Mouse (Mus musculus) kidney, postnatal 0 days (tissue): ENCODE measurements at regions not wholly inside any gene's neighbourhood (a gene's known extent, or its start where the extent isn't known, plus 50 kb on each side); places are given as distances from the start of the nearest gene placed in this dataset.
"Not testable (repeated sequence)": the region's sequence is repeated elsewhere in the genome, so short reads cannot be mapped to it uniquely, and the experiment has no call there.

ENCODE experiments used
- ATAC-seq: fragments of 200-750 bp; cut with Nextera tagmentation; replicated peaks from 2 replicates; pipeline ENCODE4 v1.8.0; 2017; ENCODE audit warnings: low read depth, moderate number of reproducible peaks, moderate TSS enrichment, moderate library complexity; ENCODE audit not compliant: low FRiP score
- DNase-seq: peaks from one replicate; pipeline ENCODE4 v3.0.0-alpha.2; 2016; ENCODE audit warnings: low spot score
- H3K27ac ChIP-seq: fragments of 300-500 bp; sonication (generic); 2 replicates; pipeline ENCODE4 v1.5.1; 2014; ENCODE audit warnings: mild to moderate bottlenecking
- H3K27me3 ChIP-seq: fragments of 300-500 bp; sonication (generic); 2 replicates; pipeline ENCODE4 v1.6.1; 2014; ENCODE audit warnings: low read length, mixed read lengths; ENCODE audit not compliant: insufficient read depth
- H3K36me3 ChIP-seq: fragments of 300-500 bp; sonication (generic); 2 replicates; pipeline ENCODE4 v1.6.1; 2014; ENCODE audit warnings: low read length, mixed read lengths; ENCODE audit not compliant: insufficient read depth
- H3K4me1 ChIP-seq: fragments of 300-500 bp; sonication (generic); replicated peaks from 2 replicates; pipeline ENCODE4 v1.6.1; 2014; ENCODE audit warnings: antibody characterized with exemption, low read length, mixed read lengths; ENCODE audit not compliant: insufficient read depth
- H3K4me2 ChIP-seq: fragments of 300-500 bp; sonication (generic); 2 replicates; pipeline ENCODE4 v1.6.1; 2014; ENCODE audit warnings: mild to moderate bottlenecking, low read length, moderate library complexity, mixed read lengths
- H3K4me3 ChIP-seq: fragments of 300-500 bp; sonication (generic); replicated peaks from 2 replicates; pipeline ENCODE4 v1.5.1; 2014; ENCODE audit warnings: low read depth, low read length
- H3K9ac ChIP-seq: fragments of 300-500 bp; sonication (generic); 2 replicates; pipeline ENCODE4 v1.6.1; 2014; ENCODE audit warnings: low read depth, low read length
- H3K9me3 ChIP-seq: fragments of 300-500 bp; sonication (generic); replicated peaks from 2 replicates; pipeline ENCODE4 v1.6.1; 2016; ENCODE audit warnings: low read length, inconsistent platforms, mixed read lengths
- CTCF ChIP-seq: IDR thresholded peaks from 2 replicates; pipeline ENCODE4 v1.5.1; 2016; ENCODE audit warnings: antibody characterized with exemption, low read depth, mild to moderate bottlenecking, moderate library complexity
- WGBS: fragments of 180-500 bp; shearing (Covaris S2); extraction: QIAGEN DNeasy Blood & Tissue Kit; methylation state at CpG from one replicate; pipeline ENCODE4 v1.1.7; 2014; 5-methylcytosine and 5-hydroxymethylcytosine counted together

GRCm38 (mm10) chr8:78064161-78064560, 148.9 kb upstream of the Ttc29 start:
- no peak for DNase-seq
- H3K4me2 ChIP-seq, result peak overlapping the region; percentile 52
- no peaks in the 10 kb centered on the region for H3K9me3 ChIP-seq
- H3K4me1 ChIP-seq, result no peaks in the 10 kb centered on the region
- H3K9ac ChIP-seq, result no peak overlapping the region
- ATAC-seq, result no peak
- 37% methylated on average over 13 of the region's 13 CpGs for WGBS
- H3K4me3 ChIP-seq, result peak overlapping the region; percentile 18
- H3K27ac ChIP-seq, result no peak overlapping the region
- no peaks in the 10 kb centered on the region for H3K27me3 ChIP-seq
- no peak for TF ChIP-seq CTCF
- no peaks in the 10 kb centered on the region for H3K36me3 ChIP-seq

DNA sequence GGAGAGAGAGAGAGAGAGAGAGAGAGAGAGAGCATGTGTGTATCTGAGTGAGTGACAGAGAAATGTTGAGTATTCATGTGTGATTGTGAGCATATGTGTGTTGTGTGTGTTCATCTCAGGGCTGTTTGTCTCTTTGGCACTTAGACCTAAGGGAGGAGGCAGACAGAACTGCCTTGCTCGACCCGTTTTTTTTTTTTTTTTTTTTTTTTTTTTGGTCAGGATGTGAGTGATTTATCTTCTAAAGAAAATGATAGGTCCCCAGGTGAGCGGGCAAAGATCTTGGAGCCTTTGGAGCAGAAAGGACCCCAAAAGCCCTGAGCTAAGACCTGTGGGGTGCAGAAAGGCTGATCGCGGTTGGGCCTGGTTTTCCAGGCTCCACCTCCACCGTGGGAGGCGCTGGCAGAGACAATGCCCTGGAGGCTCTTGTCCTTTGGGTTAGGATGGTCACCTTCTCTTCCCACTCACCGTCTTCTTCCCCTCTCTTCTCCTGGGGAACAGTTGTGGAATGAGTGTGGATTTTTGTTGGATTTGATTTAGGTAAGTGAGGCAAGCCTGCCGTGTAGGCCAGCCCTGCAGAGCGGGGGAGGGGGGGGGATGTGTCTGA, 147.1 kb upstream of the Ttc29 start:
- no peaks in the 10 kb centered on the region for H3K36me3 ChIP-seq
- ATAC-seq, result no peak
- no peak overlapping the region for H3K27ac ChIP-seq
- no peak overlapping the region for H3K4me2 ChIP-seq
- WGBS, result 38% methylated on average over 10 of the region's 10 CpGs
- no peaks in the 10 kb centered on the region for H3K27me3 ChIP-seq
- TF ChIP-seq CTCF, result no peak
- H3K9ac ChIP-seq, result no peak overlapping the region
- H3K9me3 ChIP-seq, result no peaks in the 10 kb centered on the region
- no peaks in the 10 kb centered on the region for H3K4me1 ChIP-seq
- H3K4me3 ChIP-seq, result no peak overlapping the region
- DNase-seq, result no peak

GRCm38 (mm10) chr8:78068087-78068910, 144.8 kb upstream of the Ttc29 start:
- Histone ChIP-seq H3K36me3 (no peaks in the 10 kb centered on the region), H3K4me1 (no peaks in the 10 kb centered on the region), H3K4me2 (no peak overlapping the region), H3K4me3 (no peak overlapping the region), H3K27ac (no peak overlapping the region), H3K9ac (no peak overlapping the region), H3K9me3 (no peaks in the 10 kb centered on the region), H3K27me3 (no peaks in the 10 kb centered on the region)
- no peak for TF ChIP-seq CTCF
- 35% methylated on average over 13 of the region's 13 CpGs for WGBS
- no peak for DNase-seq
- ATAC-seq, result no peak

- H3K4me2 ChIP-seq, result no peak overlapping the region
- H3K9ac ChIP-seq, result no peak overlapping the region
- H3K9me3 ChIP-seq, result no peaks in the 10 kb centered on the region
- no peak for ATAC-seq
- TF ChIP-seq CTCF, result no peak
- H3K4me1 ChIP-seq, result no peaks in the 10 kb centered on the region
- DNase-seq, result no peak
- no peaks in the 10 kb centered on the region for H3K27me3 ChIP-seq
- WGBS, result 65% methylated on average over 7 of the region's 7 CpGs
- H3K27ac ChIP-seq, result no peak overlapping the region
- no peak overlapping the region for H3K4me3 ChIP-seq
- no peaks in the 10 kb centered on the region for H3K36me3 ChIP-seq
These were observed 139.3 kb upstream of the Ttc29 start for GRCm38 (mm10) chr8:78073821-78074220.

GRCm38 (mm10) chr8:78077122-78077521, 136.0 kb upstream of the Ttc29 start:
- Histone ChIP-seq H3K27ac (no peak overlapping the region), H3K4me1 (no peaks in the 10 kb centered on the region), H3K9me3 (no peaks in the 10 kb centered on the region), H3K9ac (no peak overlapping the region), H3K4me2 (no peak overlapping the region), H3K36me3 (no peaks in the 10 kb centered on the region), H3K27me3 (no peaks in the 10 kb centered on the region), H3K4me3 (no peak overlapping the region)
- DNase-seq, result peak; percentile 45
- WGBS, result 33% methylated on average over 4 of the region's 4 CpGs
- no peak for TF ChIP-seq CTCF
- ATAC-seq, result no peak

DNA sequence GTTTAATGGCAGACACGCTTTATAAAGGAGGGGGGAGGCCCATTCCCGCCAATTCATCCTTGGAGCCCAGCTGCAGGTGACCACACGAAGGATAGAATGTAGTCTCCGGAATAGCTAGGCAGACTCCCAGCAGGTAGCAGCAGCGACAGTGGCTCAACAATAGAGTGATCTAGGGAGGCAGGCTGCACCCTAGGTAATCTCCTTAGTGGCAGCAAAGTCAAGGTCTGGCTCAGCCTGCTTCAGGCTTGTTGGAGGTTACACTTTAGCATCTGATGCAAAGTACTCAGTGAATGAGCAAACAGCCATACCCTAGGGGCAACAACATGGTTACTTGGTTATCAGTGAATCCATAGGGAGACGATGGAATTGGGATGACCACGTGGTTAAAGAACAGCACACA, 131.7 kb upstream of the Ttc29 start:
- not testable (repeated sequence) for H3K27ac ChIP-seq, H3K4me1 ChIP-seq, H3K9ac ChIP-seq, H3K27me3 ChIP-seq, ATAC-seq, H3K4me3 ChIP-seq, DNase-seq, H3K9me3 ChIP-seq, H3K36me3 ChIP-seq, H3K4me2 ChIP-seq
- WGBS, result 74% methylated on average over 7 of the region's 7 CpGs
